Mouse (Mus musculus) G1E (cell line): ENCODE measurements around the gene Iars. TPM values are rescaled to one million over a fixed set of nuclear protein-coding genes. Genes with fewer than 3 reads are reported as not detected.

Experiments used
- ATAC-seq: 2 replicates; pipeline ENCODE4 v1.8.0; 2016; ENCODE audit warnings: mild to moderate bottlenecking; ENCODE audit not compliant: insufficient number of reproducible peaks, poor library complexity, low FRiP score, severe bottlenecking; ENCODE audit errors: extremely low read depth
- DNase-seq: peaks from one replicate; pipeline ENCODE4 v3.0.0; 2012; ENCODE audit warnings: low spot score
- H3K27me3 ChIP-seq: 2 replicates; pipeline ENCODE4 v1.6.1; 2012; ENCODE audit warnings: mild to moderate bottlenecking, low read length, inconsistent platforms; ENCODE audit not compliant: insufficient read depth
- H3K36me3 ChIP-seq: replicated peaks from 2 replicates; pipeline ENCODE3; 2012; ENCODE audit warnings: mild to moderate bottlenecking, inconsistent platforms
- H3K4me1 ChIP-seq: 2 replicates; pipeline ENCODE4 v1.6.1; 2012; ENCODE audit warnings: low read depth, low read length, inconsistent platforms, mixed read lengths; ENCODE audit not compliant: insufficient read depth
- H3K4me3 ChIP-seq: 2 replicates; pipeline ENCODE4 v1.5.1; 2012; ENCODE audit warnings: low read depth, mild to moderate bottlenecking, inconsistent platforms, low read length, moderate library complexity, mixed read lengths
- H3K9me3 ChIP-seq: replicated peaks from 2 replicates; pipeline ENCODE4 v1.6.1; 2012; ENCODE audit warnings: inconsistent platforms
- CTCF ChIP-seq: IDR thresholded peaks from 2 replicates; pipeline ENCODE4 v1.5.1; 2012; ENCODE audit warnings: low read depth, low read length, inconsistent platforms, mixed read lengths
- GATA1 ChIP-seq: IDR thresholded peaks from 2 replicates; pipeline ENCODE4 v1.6.1; 2012; ENCODE audit warnings: borderline replicate concordance, low read length, inconsistent platforms, mixed read lengths
- GATA2 ChIP-seq: IDR thresholded peaks from 2 replicates; pipeline ENCODE4 v1.6.1; 2012; ENCODE audit warnings: low read depth, low read length, inconsistent platforms, borderline replicate concordance
- POLR2AphosphoS5 ChIP-seq: IDR thresholded peaks from 2 replicates; pipeline ENCODE4 v1.6.1; 2012; ENCODE audit warnings: low read depth, low read length, inconsistent platforms; ENCODE audit not compliant: insufficient replicate concordance
- TAL1 ChIP-seq: conservative IDR thresholded peaks from 2 replicates; pipeline ENCODE4 v1.6.1; 2012; ENCODE audit warnings: low read depth, low read length, inconsistent platforms, mixed read lengths
- polyA plus RNA-seq: library from polyadenylated mRNA; stranded (reverse); fragments of >175 nt; gene quantifications from 2 replicates; pipeline ENCODE4 v1.2.3, GENCODE M21; 2012
- total RNA-seq, 2 experiments: library from RNA; stranded (forward) in 1 of 2; stranded (reverse) in 1 of 2; fragments of 200-1000 nt in 1 of 2; fragments of >200 nt in 1 of 2; fragmentation: Nextera tagmentation in 1 of 2; gene quantifications; 2 replicates each; pipeline ENCODE4 v1.2.3; 2014 to 2017

Gene Iars
- total and polyA plus RNA-seq, 3 experiments, result 38.9 to 162 (median 73.4) TPM

GRCm38 (mm10) chr13:49651136-49651535, 30.8 kb upstream of the Iars start:
- Histone ChIP-seq H3K9me3 (no peaks in the 10 kb centered on the region), H3K4me3 (peak overlapping the region; percentile 16; the same call in 1 of the 2 replicates), H3K4me1 (peaks cover 15% of the 10 kb centered on the region), H3K27me3 (no peaks in the 10 kb centered on the region), H3K36me3 (peaks cover 31% of the 10 kb centered on the region)
- ATAC-seq (no peak), DNase-seq (no peak)
- no peak for TF ChIP-seq CTCF
- no peak for TF ChIP-seq GATA2
- no peak for TF ChIP-seq POLR2AphosphoS5
- no peak for TF ChIP-seq TAL1

GRCm38 (mm10) chr13:49651781-49652351, 30.0 kb upstream of the Iars start:
- no peaks in the 10 kb centered on the region for H3K9me3 ChIP-seq

GRCm38 (mm10) chr13:49652481-49653179, 29.3 kb upstream of the Iars start, which contains the start of the genes Cenpp and Nol8:
TSS of gene Cenpp (minus strand) at chr13:49652785.
TSS of gene Nol8 (plus strand) at chr13:49653078.
- no peak for TF ChIP-seq GATA1
- TF ChIP-seq CTCF, result no peak
- no peak for TF ChIP-seq TAL1
- TF ChIP-seq POLR2AphosphoS5, result no peak
- no peak for TF ChIP-seq GATA2
- H3K4me3 ChIP-seq, result peak within 1 kb of the TSS; percentile 100
- ATAC-seq (peak; percentile 93), DNase-seq (peak; percentile 77)
- no peaks in the 10 kb centered on the region for H3K9me3 ChIP-seq
- peaks cover 38% of the 10 kb centered on the region for H3K36me3 ChIP-seq
- H3K4me1 ChIP-seq, result peaks cover 15% of the 10 kb centered on the region
- no peaks in the 10 kb centered on the region for H3K27me3 ChIP-seq

More at GRCm38 (mm10) chr13:49651781-49652351, 30.0 kb upstream of the Iars start:
- ATAC-seq (no peak), DNase-seq (no peak)
- Histone ChIP-seq H3K4me3 (peak overlapping the region; percentile 100), H3K27me3 (no peaks in the 10 kb centered on the region), H3K4me1 (peaks cover 15% of the 10 kb centered on the region), H3K36me3 (peaks cover 31% of the 10 kb centered on the region)
- no peak for TF ChIP-seq GATA1
- TF ChIP-seq TAL1, result no peak
- TF ChIP-seq GATA2, result no peak
- no peak for TF ChIP-seq CTCF
- no peak for TF ChIP-seq POLR2AphosphoS5

- Histone ChIP-seq H3K9me3 (no peaks in the 10 kb centered on the region), H3K36me3 (peaks cover 35% of the 10 kb centered on the region), H3K27me3 (no peaks in the 10 kb centered on the region), H3K4me1 (peaks cover 15% of the 10 kb centered on the region), H3K4me3 (peak overlapping the region; percentile 100)
- ATAC-seq (peak; percentile 46), DNase-seq (no peak)
- no peak for TF ChIP-seq GATA1
- TF ChIP-seq CTCF, result no peak
- no peak for TF ChIP-seq TAL1
- TF ChIP-seq POLR2AphosphoS5, result no peak
- no peak for TF ChIP-seq GATA2
These were observed 28.7 kb upstream of the Iars start for GRCm38 (mm10) chr13:49653180-49653541.

GRCm38 (mm10) chr13:49677793-49678192, 4.1 kb upstream of the Iars start:
- peaks cover 65% of the 10 kb centered on the region for H3K36me3 ChIP-seq
- DNase-seq, result no peak

GRCm38 (mm10) chr13:49682233-49682846, 440 bp downstream of the Iars start:
- no peak for TF ChIP-seq TAL1
- TF ChIP-seq GATA2, result no peak
- TF ChIP-seq GATA1, result no peak
- no peak for TF ChIP-seq CTCF
- no peak for TF ChIP-seq POLR2AphosphoS5
- ATAC-seq (no peak), DNase-seq (peak; percentile 11)
- Histone ChIP-seq H3K27me3 (no peaks in the 10 kb centered on the region), H3K4me1 (peaks cover 31% of the 10 kb centered on the region), H3K36me3 (peaks cover 62% of the 10 kb centered on the region), H3K9me3 (no peaks in the 10 kb centered on the region), H3K4me3 (peak overlapping the region; percentile 89)

More at GRCm38 (mm10) chr13:49677793-49678192, 4.1 kb upstream of the Iars start:
- Histone ChIP-seq H3K27me3 (no peaks in the 10 kb centered on the region), H3K4me1 (peaks cover 4% of the 10 kb centered on the region; the same call in 1 of the 2 replicates), H3K9me3 (no peaks in the 10 kb centered on the region), H3K4me3 (no peak overlapping the region)
- no peak for TF ChIP-seq GATA2
- TF ChIP-seq TAL1, result no peak
- TF ChIP-seq CTCF, result no peak
- no peak for TF ChIP-seq GATA1
- no peak for TF ChIP-seq POLR2AphosphoS5
- no peak for ATAC-seq
